ENCODE assay signal across 13 mouse cellular contexts in genomic region chr13:101664010-101664409, GRCm38 (mm10).
DNase-seq lines count a peak whose midpoint lies in the region; ATAC-seq lines count a peak whose summit lies in the region.
"Had no signal": no experiment of that assay in that cellular context is flagged by ENCODE, and none has a peak within 500 bp of the region (broad histone marks: within the 10 kb centered on the region; RNA-seq: fewer than 3 reads in every experiment).

No protein-coding gene starts in this region.

- DNase-seq in B cell, adult 2 months: peak; percentile 71 to 77
- no peak for DNase-seq in kidney, postnatal 10 days
- DNase-seq in cerebellum, postnatal 14 days: no peak
- DNase-seq in layer of hippocampus, postnatal 25 days (ENCODE audit: extremely low spot score in 1 of 2, low spot score in 1 of 2): no peak
- DNase-seq in right cerebral cortex, postnatal 14 days: no peak
- DNase-seq: adrenal gland, postnatal 10 days; cerebellum, adult 2 months; kidney, adult 8-10 months; layer of hippocampus, adult 9-11 months had no signal

- ATAC-seq in CD4-positive, CD25-positive, alpha-beta regulatory T cell, adult 4 months: peak; percentile 44
- ATAC-seq in erythroid progenitor cell, adult 5-6 weeks (replicated peaks; ENCODE audit: low FRiP score, poor library complexity, severe bottlenecking): 0 out of 2 replicates have a peak, but pooled peaks have one; percentile 28
- peak; percentile 83 for ATAC-seq in megakaryocyte, adult 5-6 weeks (ENCODE audit: poor library complexity, severe bottlenecking)
- ATAC-seq: forebrain, embryonic 16.5 days had no signal

Comparison
In these comparisons a context has a peak if more than half of its experiments do, and no peak if none do; other contexts are left out.
1. DNase-seq: peak in B cell, adult 2 months (2 of 2); none in kidney, postnatal 10 days (single experiment), cerebellum, postnatal 14 days (0 of 2), layer of hippocampus, postnatal 25 days (0 of 2) and right cerebral cortex, postnatal 14 days (single experiment).
2. ATAC-seq: peak in every context shown above with its lines; median percentile 83 in megakaryocyte, adult 5-6 weeks; 44 in CD4-positive, CD25-positive, alpha-beta regulatory T cell, adult 4 months; 28 in erythroid progenitor cell, adult 5-6 weeks.